Mouse (Mus musculus): ENCODE results near the gene Rab5if.
"Not testable (repeated sequence)": the region's sequence is repeated elsewhere in the genome, so short reads cannot be mapped to it uniquely, and the experiment has no call there.

Rab5if gene

DNA sequence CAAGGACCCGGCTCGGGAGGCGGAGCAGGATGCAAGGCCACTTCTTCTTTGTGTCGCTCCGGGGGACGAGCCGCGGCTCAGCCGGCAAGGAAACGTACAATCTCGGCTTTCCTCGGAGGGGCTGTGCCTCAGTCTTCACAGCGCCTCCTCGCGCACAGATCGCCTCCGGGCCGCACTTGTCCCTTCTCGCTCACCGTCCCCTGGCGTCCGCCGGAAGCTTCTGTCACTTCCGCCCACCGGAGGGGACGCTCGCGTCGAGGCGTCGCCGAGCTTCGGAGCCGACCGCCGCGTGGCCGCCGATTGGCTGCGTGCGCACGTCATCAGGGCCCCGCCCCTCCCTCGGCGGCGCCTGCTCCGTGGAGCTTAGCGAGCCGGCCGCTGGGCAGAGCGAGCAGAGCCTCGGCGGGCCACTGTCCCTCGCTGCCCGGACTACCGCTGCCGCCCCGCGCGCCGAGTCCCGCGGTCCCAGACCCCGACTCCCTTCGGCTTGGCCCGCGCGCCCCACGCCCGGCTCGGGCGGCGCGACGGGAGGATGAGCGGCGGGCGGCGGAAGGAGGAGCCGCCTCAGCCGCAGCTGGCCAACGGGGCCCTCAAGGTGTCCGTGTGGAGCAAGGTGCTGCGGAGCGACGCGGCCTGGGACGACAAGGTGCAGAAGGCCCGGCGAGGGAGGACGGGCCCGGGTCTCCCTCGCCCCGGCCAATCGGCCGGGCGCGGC is at the start of gene Rab5if:
Gene Rab5if (plus strand): TSS at position 357 of the 715 bp plus-strand sequence.
- peak; percentile 96 for DNase-seq (ENCODE audit: low read depth, low spot score)

DNA sequence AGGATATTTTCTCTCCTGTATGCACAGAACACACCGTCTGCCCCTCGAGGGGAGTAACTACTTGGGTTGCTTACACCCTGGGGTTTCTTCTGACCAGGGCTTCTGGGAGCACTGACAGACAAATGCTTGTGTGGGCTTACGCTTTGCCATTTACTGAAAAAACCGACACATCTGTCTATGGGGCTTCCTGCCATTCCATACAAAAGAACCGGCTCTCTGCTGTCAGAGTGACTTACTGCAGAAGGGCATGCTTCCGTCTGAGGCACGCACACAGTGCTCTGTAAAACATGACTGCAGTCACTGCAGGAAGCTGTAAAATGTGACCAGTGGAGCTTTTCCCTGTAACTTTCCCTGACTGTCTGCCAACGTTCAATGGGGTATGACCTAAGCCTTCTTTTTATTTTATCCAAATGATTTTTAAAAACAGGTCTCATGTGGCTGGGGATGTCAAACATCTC is 48.6 kb upstream of the Rab5if start:
- no peak for DNase-seq (ENCODE audit: low read depth, low spot score)

GRCm38 (mm10) chr2:156814893-156815292 is 48.0 kb upstream of the Rab5if start:
- no peak for DNase-seq (ENCODE audit: low read depth, low spot score)

GRCm38 (mm10) chr2:156815412-156815811 is 47.5 kb upstream of the Rab5if start:
- DNase-seq (ENCODE audit: low read depth, low spot score) = no peak

DNA sequence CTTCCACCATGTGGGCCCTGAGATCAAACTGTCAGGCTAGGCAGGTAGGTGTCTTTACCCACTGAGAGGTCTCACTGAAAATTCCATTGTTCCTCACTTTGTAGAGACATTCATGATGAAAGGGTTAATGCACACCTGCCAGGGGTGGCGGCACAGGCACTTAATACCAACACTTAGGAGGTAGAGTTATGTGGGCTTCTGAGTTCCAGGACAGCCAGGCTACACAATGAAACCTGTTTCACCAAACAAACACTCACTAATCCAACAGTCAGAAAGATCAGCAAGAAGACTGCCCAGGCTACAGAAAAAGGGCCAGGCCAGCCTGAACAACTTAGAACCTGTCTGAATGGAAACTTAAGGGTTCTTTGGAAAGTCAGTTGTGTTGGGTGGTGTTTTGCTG is 46.8 kb upstream of the Rab5if start:
- no peak for DNase-seq (ENCODE audit: low read depth, low spot score)

- DNase-seq (ENCODE audit: low read depth, low spot score) = not testable (repeated sequence)
Measured at GRCm38 (mm10) chr2:156825128-156825527, 37.8 kb upstream of the Rab5if start.

DNA sequence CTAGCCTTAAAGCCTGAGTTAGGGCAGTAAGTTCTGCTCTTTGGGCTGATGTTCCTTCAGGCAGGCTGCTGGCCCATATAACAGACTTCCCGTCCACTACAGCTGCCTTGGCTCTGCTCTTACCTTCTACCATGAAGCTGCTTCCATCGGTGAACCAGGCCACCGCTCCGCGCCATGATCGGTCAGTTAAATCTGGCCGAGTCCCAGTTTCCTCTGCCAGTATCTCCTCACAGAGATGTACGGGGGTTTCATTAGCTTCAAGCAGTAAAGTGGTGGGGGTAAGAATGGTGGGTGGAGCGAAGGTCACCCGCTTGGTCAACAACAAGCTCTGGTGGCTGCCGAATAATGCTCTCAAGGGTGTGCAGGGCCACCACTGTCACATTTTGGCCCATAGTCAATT is 28.6 kb upstream of the Rab5if start:
- no peak for DNase-seq (ENCODE audit: low read depth, low spot score)

GRCm38 (mm10) chr2:156838839-156839238 is 24.1 kb upstream of the Rab5if start:
- DNase-seq (ENCODE audit: low read depth, low spot score) = no peak

DNA sequence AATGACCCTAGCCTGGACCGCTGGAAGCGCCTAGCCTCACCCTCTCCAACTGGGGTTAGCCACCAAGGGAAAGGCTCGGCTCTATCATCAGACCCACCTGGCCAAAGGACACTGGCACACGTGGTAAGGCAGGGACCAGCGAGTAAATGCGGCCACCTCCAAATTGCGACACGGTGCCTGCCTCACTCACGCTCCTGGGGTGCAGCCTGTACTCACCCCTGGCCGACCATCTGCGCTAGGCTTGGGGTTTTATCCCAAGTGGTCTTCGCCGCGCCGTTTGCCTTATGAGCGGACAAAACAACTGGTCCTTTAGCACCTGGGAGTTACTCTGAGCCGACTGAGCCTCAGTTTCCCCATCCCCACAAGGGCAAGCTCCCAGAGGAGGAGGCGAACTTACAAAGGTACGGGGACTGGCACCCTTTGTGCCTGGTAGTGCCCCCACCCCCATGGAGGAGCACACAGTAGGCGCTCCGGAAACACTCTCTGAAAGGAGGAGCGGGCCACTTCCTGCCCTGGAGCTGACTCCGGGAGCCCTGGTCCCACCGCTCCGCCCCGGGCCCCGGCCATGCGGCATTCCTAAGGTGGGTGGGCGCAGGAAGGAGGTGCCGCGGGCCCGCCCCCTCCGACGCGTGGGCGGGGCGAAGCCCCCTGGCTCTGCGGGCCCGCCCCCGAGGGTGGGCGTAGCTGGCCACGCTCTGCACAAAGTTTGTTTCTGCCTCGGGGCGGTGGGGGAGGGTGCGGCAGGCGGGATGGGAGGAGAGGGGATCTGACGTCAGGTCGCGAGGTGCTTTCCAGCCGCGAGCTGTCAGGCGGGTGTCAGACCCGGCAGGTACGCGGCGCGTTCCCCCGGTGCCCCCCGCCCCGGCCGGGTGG is 23.4 kb upstream of the Rab5if start, which contains the start of gene Tgif2:
Gene Tgif2 (plus strand): TSS at position 689 of the 873 bp plus-strand sequence.
- peak; percentile 76 for DNase-seq (ENCODE audit: low read depth, low spot score)

GRCm38 (mm10) chr2:156840301-156841027 is 22.5 kb upstream of the Rab5if start:
- peak; percentile 39 for DNase-seq (ENCODE audit: low read depth, low spot score)

DNA sequence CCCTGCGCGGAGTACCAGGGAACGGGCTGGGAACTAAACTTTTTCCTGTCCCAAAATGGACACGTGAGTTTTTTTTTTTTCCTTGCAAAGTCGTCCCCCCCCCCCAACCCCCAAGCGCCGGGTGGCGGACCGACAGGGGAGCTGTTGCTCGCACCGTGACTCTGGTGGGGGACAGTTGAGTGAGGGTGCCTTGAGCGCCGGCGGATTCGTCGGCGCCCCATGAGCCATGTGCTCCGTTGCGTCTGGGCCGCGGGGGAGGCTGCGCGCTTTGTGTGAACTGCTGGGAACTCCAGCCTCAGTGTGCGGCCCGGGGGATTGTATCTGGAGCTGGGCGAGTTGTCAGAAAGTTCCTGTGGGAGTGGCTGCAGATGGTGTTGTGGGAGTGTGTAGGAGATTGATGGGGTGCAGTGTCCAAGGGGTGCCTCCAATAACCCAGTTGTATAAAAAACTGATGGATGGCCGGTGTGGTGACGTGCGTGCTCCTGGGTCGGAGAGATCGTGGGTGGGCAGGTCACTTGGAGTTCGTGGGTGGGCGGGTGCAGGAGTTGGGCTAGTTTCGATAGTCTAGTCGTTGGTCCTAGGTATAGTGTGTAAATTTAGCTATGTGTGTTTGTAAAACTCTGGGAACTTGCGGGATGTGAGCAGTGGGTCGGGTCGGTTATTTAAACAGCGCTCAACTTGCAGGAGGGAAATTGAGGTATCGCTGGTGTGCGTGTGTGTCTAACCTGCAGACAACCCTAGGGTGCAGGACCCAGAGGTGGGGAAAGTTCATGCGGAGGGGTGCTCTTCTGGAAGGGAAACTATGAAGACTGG is 21.7 kb upstream of the Rab5if start:
- DNase-seq (ENCODE audit: low read depth, low spot score) = peak; percentile 83

- DNase-seq (ENCODE audit: low read depth, low spot score) = peak; percentile 89
Measured at GRCm38 (mm10) chr2:156841841-156842706, 20.9 kb upstream of the Rab5if start.

DNA sequence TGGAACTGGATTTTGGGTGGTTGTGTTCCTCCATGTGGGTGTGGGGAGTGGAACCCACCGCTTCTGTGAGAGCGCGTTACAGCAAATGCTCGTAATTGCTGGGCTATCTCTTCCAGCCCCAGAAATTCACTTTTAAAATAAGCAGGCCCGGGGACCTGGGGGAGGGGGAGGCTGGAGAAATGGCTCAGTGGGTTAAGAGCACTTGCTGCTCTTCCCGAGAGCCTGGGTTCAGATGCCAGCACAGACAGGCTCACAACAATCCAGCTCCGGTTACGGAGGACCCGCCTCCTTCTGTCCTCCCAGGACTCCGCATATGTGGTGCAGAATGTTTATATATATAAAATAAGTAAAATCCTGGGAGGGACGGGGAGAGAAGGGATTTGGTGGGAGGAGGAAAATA is 20.2 kb upstream of the Rab5if start:
- DNase-seq (ENCODE audit: low read depth, low spot score) = peak; percentile 34

DNA sequence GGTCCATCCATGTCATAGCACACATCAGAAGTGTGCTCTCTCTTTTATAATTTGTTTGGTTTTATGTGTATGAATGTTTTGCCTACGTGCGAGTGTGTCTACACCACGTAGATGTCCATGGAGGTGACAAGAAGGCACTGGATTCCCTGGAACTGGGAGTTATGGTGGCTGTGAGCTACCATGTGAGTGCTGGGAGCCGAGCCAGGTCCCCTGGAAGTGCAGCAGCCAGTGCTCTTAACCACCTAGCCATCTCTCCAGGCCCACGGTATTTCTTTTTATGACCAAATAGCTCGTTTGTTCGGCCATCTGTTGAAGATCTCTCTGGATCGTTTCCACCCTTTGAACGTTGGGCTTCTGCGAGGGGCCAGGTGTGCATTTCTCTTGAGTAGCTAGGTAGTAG is 19.6 kb upstream of the Rab5if start:
- no peak for DNase-seq (ENCODE audit: low read depth, low spot score)

DNA sequence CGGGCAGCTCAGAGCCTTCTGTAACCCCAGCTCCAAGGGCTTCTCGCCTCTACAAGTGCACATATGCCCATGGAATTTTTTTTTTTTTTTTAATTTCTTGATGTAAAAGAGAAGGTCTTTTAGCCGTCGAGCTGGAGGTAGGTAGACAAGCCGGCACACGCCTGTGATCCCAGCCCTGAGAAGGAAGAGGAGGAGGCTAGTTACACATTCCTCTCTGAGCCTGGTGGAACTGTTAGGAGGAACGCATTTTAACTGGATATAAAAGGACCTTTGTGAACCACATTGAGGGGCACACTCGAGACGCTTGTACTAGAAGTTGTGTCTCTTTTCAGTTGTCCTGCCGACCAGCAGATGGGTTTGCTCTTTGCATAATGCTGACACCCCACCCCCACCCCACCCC is 18.2 kb upstream of the Rab5if start:
- no peak for DNase-seq (ENCODE audit: low read depth, low spot score)

DNA sequence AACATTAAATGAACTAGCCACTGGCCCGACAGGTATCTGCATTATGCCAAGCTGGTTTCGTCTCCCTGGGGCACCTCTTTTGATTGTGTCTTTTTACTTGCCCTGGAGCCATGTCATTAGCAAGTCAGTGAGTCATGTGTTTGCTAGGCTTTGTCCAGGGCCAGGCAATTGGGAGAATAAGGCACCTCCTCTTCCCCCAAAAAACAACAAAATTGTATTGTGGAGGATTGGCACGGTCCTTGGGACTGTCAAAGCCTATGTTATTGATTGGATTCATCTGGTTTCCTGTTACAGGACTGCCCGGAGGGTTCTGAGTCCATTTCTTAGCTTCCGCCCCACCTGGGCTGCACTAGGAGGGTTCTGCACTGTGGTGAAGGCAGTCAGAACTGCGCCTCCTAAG is 15.3 kb upstream of the Rab5if start:
- DNase-seq (ENCODE audit: low read depth, low spot score) = peak; percentile 57

DNA sequence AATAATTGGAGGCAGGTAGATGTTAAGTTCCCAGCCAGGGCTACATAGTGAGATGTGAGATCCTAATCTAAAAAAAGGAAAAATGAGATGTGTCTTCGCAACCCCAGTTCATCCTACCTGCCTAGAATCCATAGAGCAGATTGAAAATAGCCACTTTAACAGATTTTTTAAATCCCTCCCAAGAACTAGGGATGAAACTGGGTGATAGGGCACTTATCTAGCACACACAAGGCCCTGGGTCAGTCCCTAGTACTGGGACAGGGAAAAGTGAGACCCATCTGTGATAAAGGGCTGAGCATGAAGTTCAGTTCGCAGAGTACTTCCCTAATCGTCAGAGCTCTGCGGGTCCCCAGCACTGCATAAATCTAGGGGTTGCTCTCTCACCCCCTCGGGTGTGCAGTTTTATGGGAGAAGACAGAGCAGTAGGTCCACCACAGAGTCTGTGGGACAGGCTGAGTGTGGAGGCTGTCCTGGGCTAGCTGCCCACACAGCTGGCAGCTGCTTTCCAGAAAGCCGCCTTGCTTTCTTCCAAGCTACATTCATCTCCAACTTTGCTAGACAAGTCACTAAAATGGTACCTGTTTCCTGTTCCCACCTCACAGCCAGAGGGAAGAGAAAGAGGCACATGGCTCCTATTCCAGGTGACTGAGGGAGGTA is 14.3 kb upstream of the Rab5if start:
- DNase-seq (ENCODE audit: low read depth, low spot score) = no peak

DNA sequence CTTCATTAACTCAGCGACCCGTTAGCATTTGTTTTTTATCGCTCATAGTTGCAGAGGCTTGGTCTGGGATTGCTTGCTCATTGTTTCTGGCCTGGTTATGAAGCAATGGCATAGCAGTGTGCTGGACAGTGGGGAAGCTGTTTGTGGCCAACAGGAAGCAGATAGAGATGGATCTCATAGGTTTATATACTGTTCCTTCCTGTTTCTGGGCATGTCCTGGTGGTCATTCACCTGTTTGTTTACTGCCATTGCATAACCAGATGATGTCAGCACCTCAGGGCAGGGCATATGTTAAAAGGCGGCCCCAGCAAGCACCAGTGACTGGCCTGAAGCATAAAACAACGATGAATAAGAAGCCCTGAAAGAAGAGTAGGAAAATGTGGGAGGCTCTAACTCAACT is 12.4 kb upstream of the Rab5if start:
- DNase-seq (ENCODE audit: low read depth, low spot score) = no peak

GRCm38 (mm10) chr2:156853584-156853983 is 9.3 kb upstream of the Rab5if start:
- not testable (repeated sequence) for DNase-seq (ENCODE audit: low read depth, low spot score)

All from 3T3-L1 (cell line).